Mouse (Mus musculus) thymus, postnatal 4 days (tissue): Measurements from ENCODE around the gene Plin5.

ENCODE experiments used
- DNase-seq: peaks from one replicate; pipeline ENCODE4 v3.0.0; 2021

The Plin5 gene

GRCm38 (mm10) chr17:56117251-56117710 lies at the start of gene Plin5:
TSS of gene Plin5 (minus strand) at chr17:56117596.
- peak; percentile 54 for DNase-seq

- DNase-seq, result no peak
Measured at GRCm38 (mm10) chr17:56165671-56166070, 48.3 kb upstream of the Plin5 start.

- DNase-seq, result no peak
Measured at GRCm38 (mm10) chr17:56164510-56164909, 47.1 kb upstream of the Plin5 start.

GRCm38 (mm10) chr17:56163523-56164102 lies 46.2 kb upstream of the Plin5 start:
- DNase-seq, result peak; percentile 80

GRCm38 (mm10) chr17:56162231-56162774 lies 44.9 kb upstream of the Plin5 start, which contains the start of gene Tnfaip8l1:
TSS of gene Tnfaip8l1 (plus strand) at chr17:56162477.
- peak; percentile 94 for DNase-seq

GRCm38 (mm10) chr17:56159729-56160128 lies 42.3 kb upstream of the Plin5 start:
- DNase-seq, result peak; percentile 67

- no peak for DNase-seq
Measured at GRCm38 (mm10) chr17:56153643-56154042, 36.2 kb upstream of the Plin5 start.

GRCm38 (mm10) chr17:56149897-56150296 lies 32.5 kb upstream of the Plin5 start:
- DNase-seq, result no peak

- no peak for DNase-seq
Measured at GRCm38 (mm10) chr17:56148790-56149618, 31.6 kb upstream of the Plin5 start.

- DNase-seq, result peak; percentile 42
Measured at GRCm38 (mm10) chr17:56148280-56148679, 30.9 kb upstream of the Plin5 start.

- no peak for DNase-seq
Measured at GRCm38 (mm10) chr17:56147420-56147819, 30.0 kb upstream of the Plin5 start.

GRCm38 (mm10) chr17:56146131-56146530 lies 28.7 kb upstream of the Plin5 start:
- DNase-seq, result no peak

- DNase-seq, result no peak
Measured at GRCm38 (mm10) chr17:56144546-56144945, 27.1 kb upstream of the Plin5 start.

- peak; percentile 80 for DNase-seq
Measured at GRCm38 (mm10) chr17:56141702-56142605, 24.6 kb upstream of the Plin5 start.

GRCm38 (mm10) chr17:56139858-56140595 lies 22.6 kb upstream of the Plin5 start, which contains the start of gene Sema6b:
TSS of gene Sema6b (minus strand) at chr17:56140343.
- peak; percentile 92 for DNase-seq

- DNase-seq, result peak; percentile 41
Measured at GRCm38 (mm10) chr17:56139355-56139754, 22.0 kb upstream of the Plin5 start.

GRCm38 (mm10) chr17:56137839-56138613 lies 20.6 kb upstream of the Plin5 start:
- DNase-seq, result peak; percentile 17

- no peak for DNase-seq
Measured at GRCm38 (mm10) chr17:56136558-56136957, 19.2 kb upstream of the Plin5 start.

- peak; percentile 92 for DNase-seq
Measured at GRCm38 (mm10) chr17:56134463-56134971, 17.1 kb upstream of the Plin5 start.

GRCm38 (mm10) chr17:56133457-56134363 lies 16.3 kb upstream of the Plin5 start:
- peak; percentile 48 for DNase-seq
